Mouse (Mus musculus) cortical plate, adult 2 months (tissue): Measurements from ENCODE around the gene Yipf3.

ENCODE experiments used
- CTCF ChIP-seq: fragments of 200-500 bp; IDR thresholded peaks from 2 replicates; pipeline ENCODE4 v1.5.1; 2011; ENCODE audit warnings: mild to moderate bottlenecking, control low read depth, low read length; ENCODE audit not compliant: insufficient read depth; ENCODE audit errors: extremely low read depth
- POLR2A ChIP-seq: fragments of 200-500 bp; IDR thresholded peaks from 2 replicates; pipeline ENCODE4 v1.6.1; 2011; ENCODE audit warnings: mild to moderate bottlenecking, low read length, control low read depth; ENCODE audit not compliant: insufficient read depth; ENCODE audit errors: extremely low read depth

DNA sequence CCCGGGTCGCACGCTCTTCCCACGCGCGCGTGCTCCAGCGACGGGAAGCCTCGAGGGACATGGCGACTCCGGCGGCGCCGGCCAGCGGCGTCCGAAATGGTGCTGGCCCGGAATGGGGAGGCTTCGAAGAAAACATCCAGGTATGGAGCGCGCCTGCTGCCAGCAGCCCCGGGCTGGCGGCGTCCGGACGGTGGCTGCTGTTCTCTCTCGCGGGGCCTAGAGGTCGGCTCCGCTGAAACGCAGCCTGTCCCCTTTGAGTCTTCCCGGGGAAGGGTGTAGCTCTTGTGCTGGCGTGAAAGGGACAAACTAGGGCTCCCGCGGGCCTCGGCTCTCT is 276 bp downstream of the Yipf3 start:
- TF ChIP-seq CTCF (no peak), POLR2A (no peak)
